Mouse (Mus musculus): ENCODE measurements at regions not wholly inside any gene's neighbourhood (a gene's known extent, or its start where the extent isn't known, plus 50 kb on each side); places are given as distances from the start of the nearest gene placed in this dataset.

- H3K9me3 ChIP-seq (replicated peaks; ENCODE audit: control insufficient read depth, low read length): no peaks in the 10 kb centered on the region
- H3K27ac ChIP-seq (ENCODE audit: low read length): no peak overlapping the region
- no peak for ATAC-seq (ENCODE audit: low read depth)
- no peaks in the 10 kb centered on the region for H3K27me3 ChIP-seq (ENCODE audit: control insufficient read depth, insufficient read depth, low read depth, low read length)
- no peaks in the 10 kb centered on the region for H3K36me3 ChIP-seq (ENCODE audit: control insufficient read depth, insufficient read depth)
- H3K4me1 ChIP-seq (ENCODE audit: control insufficient read depth, low read depth, low read length): no peaks in the 10 kb centered on the region
- H3K4me3 ChIP-seq (ENCODE audit: low read depth, low read length): no peak overlapping the region
- H3K4me2 ChIP-seq (ENCODE audit: low read depth, low read length): no peak overlapping the region
- no peak overlapping the region for H3K9ac ChIP-seq (ENCODE audit: low read depth, low read length)
Observed at GRCm38 (mm10) chr6:99936716-99937115, 210.5 kb upstream of the Prok2 start.

- Histone ChIP-seq H3K27me3 (ENCODE audit: control insufficient read depth, insufficient read depth, low read depth, low read length) (no peaks in the 10 kb centered on the region), H3K9ac (ENCODE audit: low read depth, low read length) (no peak overlapping the region), H3K4me3 (ENCODE audit: low read depth, low read length) (no peak overlapping the region), H3K27ac (ENCODE audit: low read length) (no peak overlapping the region), H3K9me3 (replicated peaks; ENCODE audit: control insufficient read depth, low read length) (no peaks in the 10 kb centered on the region), H3K4me2 (ENCODE audit: low read depth, low read length) (no peak overlapping the region), H3K36me3 (ENCODE audit: control insufficient read depth, insufficient read depth) (no peaks in the 10 kb centered on the region), H3K4me1 (ENCODE audit: control insufficient read depth, low read depth, low read length) (no peaks in the 10 kb centered on the region)
- 44% methylated on average over 4 of the region's 4 CpGs for WGBS (ENCODE audit: insufficient replicate concordance)
- no peak for ATAC-seq (ENCODE audit: low read depth)
Observed at GRCm38 (mm10) chr6:99935373-99935772, 209.2 kb upstream of the Prok2 start.

- H3K9ac ChIP-seq (ENCODE audit: low read depth, low read length): no peak overlapping the region
- no peak overlapping the region for H3K4me2 ChIP-seq (ENCODE audit: low read depth, low read length)
- no peak overlapping the region for H3K27ac ChIP-seq (ENCODE audit: low read length)
- H3K27me3 ChIP-seq (ENCODE audit: control insufficient read depth, insufficient read depth, low read depth, low read length): no peaks in the 10 kb centered on the region
- no peak overlapping the region for H3K4me3 ChIP-seq (ENCODE audit: low read depth, low read length)
- ATAC-seq (ENCODE audit: low read depth): no peak
- no peaks in the 10 kb centered on the region for H3K36me3 ChIP-seq (ENCODE audit: control insufficient read depth, insufficient read depth)
- no peaks in the 10 kb centered on the region for H3K4me1 ChIP-seq (ENCODE audit: control insufficient read depth, low read depth, low read length)
- 55% methylated on average over 5 of the region's 5 CpGs for WGBS (ENCODE audit: insufficient replicate concordance)
- no peaks in the 10 kb centered on the region for H3K9me3 ChIP-seq (replicated peaks; ENCODE audit: control insufficient read depth, low read length)
Observed at GRCm38 (mm10) chr6:99934394-99934793, 208.2 kb upstream of the Prok2 start.

- Histone ChIP-seq H3K9me3 (replicated peaks; ENCODE audit: control insufficient read depth, low read length) (no peaks in the 10 kb centered on the region), H3K4me1 (ENCODE audit: control insufficient read depth, low read depth, low read length) (no peaks in the 10 kb centered on the region), H3K9ac (ENCODE audit: low read depth, low read length) (no peak overlapping the region), H3K36me3 (ENCODE audit: control insufficient read depth, insufficient read depth) (no peaks in the 10 kb centered on the region), H3K4me3 (ENCODE audit: low read depth, low read length) (no peak overlapping the region), H3K27ac (ENCODE audit: low read length) (no peak overlapping the region), H3K27me3 (ENCODE audit: control insufficient read depth, insufficient read depth, low read depth, low read length) (no peaks in the 10 kb centered on the region), H3K4me2 (ENCODE audit: low read depth, low read length) (no peak overlapping the region)
- ATAC-seq (ENCODE audit: low read depth): no peak
- WGBS (ENCODE audit: insufficient replicate concordance): 41% methylated on average over 5 of the region's 5 CpGs
Observed at GRCm38 (mm10) chr6:99933404-99933803, 207.2 kb upstream of the Prok2 start.

- no peaks in the 10 kb centered on the region for H3K9me3 ChIP-seq (replicated peaks; ENCODE audit: control insufficient read depth, low read length)
- no peak overlapping the region for H3K4me2 ChIP-seq (ENCODE audit: low read depth, low read length)
- H3K4me3 ChIP-seq (ENCODE audit: low read depth, low read length): no peak overlapping the region
- no peak overlapping the region for H3K27ac ChIP-seq (ENCODE audit: low read length)
- H3K4me1 ChIP-seq (ENCODE audit: control insufficient read depth, low read depth, low read length): no peaks in the 10 kb centered on the region
- H3K9ac ChIP-seq (ENCODE audit: low read depth, low read length): no peak overlapping the region
- ATAC-seq (ENCODE audit: low read depth): no peak
- no peaks in the 10 kb centered on the region for H3K27me3 ChIP-seq (ENCODE audit: control insufficient read depth, insufficient read depth, low read depth, low read length)
- WGBS (ENCODE audit: insufficient replicate concordance): 34% methylated on average over 2 of the region's 2 CpGs
- H3K36me3 ChIP-seq (ENCODE audit: control insufficient read depth, insufficient read depth): no peaks in the 10 kb centered on the region
Observed at GRCm38 (mm10) chr6:99932923-99933322, 206.7 kb upstream of the Prok2 start.

- Histone ChIP-seq H3K4me1 (ENCODE audit: control insufficient read depth, low read depth, low read length) (no peaks in the 10 kb centered on the region), H3K4me2 (ENCODE audit: low read depth, low read length) (no peak overlapping the region), H3K9ac (ENCODE audit: low read depth, low read length) (no peak overlapping the region), H3K4me3 (ENCODE audit: low read depth, low read length) (no peak overlapping the region), H3K27me3 (ENCODE audit: control insufficient read depth, insufficient read depth, low read depth, low read length) (no peaks in the 10 kb centered on the region), H3K27ac (ENCODE audit: low read length) (no peak overlapping the region), H3K36me3 (ENCODE audit: control insufficient read depth, insufficient read depth) (no peaks in the 10 kb centered on the region), H3K9me3 (replicated peaks; ENCODE audit: control insufficient read depth, low read length) (no peaks in the 10 kb centered on the region)
- no peak for ATAC-seq (ENCODE audit: low read depth)
- 50% methylated on average over 6 of the region's 6 CpGs for WGBS (ENCODE audit: insufficient replicate concordance)
Observed at GRCm38 (mm10) chr6:99932405-99932804, 206.2 kb upstream of the Prok2 start.

- no peak overlapping the region for H3K4me2 ChIP-seq (ENCODE audit: low read depth, low read length)
Observed at GRCm38 (mm10) chr6:99931588-99931987, 205.4 kb upstream of the Prok2 start.

GRCm38 (mm10) chr6:99930316-99930715, 204.1 kb upstream of the Prok2 start:
- 63% methylated on average over 6 of the region's 6 CpGs for WGBS (ENCODE audit: insufficient replicate concordance)
- Histone ChIP-seq H3K9ac (ENCODE audit: low read depth, low read length) (no peak overlapping the region), H3K36me3 (ENCODE audit: control insufficient read depth, insufficient read depth) (no peaks in the 10 kb centered on the region), H3K4me2 (ENCODE audit: low read depth, low read length) (no peak overlapping the region), H3K4me1 (ENCODE audit: control insufficient read depth, low read depth, low read length) (no peaks in the 10 kb centered on the region), H3K4me3 (ENCODE audit: low read depth, low read length) (no peak overlapping the region), H3K9me3 (replicated peaks; ENCODE audit: control insufficient read depth, low read length) (no peaks in the 10 kb centered on the region), H3K27me3 (ENCODE audit: control insufficient read depth, insufficient read depth, low read depth, low read length) (no peaks in the 10 kb centered on the region), H3K27ac (ENCODE audit: low read length) (no peak overlapping the region)
- ATAC-seq (ENCODE audit: low read depth): no peak

More at GRCm38 (mm10) chr6:99931588-99931987, 205.4 kb upstream of the Prok2 start:
- no peak for ATAC-seq (ENCODE audit: low read depth)
- H3K27me3 ChIP-seq (ENCODE audit: control insufficient read depth, insufficient read depth, low read depth, low read length): no peaks in the 10 kb centered on the region
- H3K9me3 ChIP-seq (replicated peaks; ENCODE audit: control insufficient read depth, low read length): no peaks in the 10 kb centered on the region
- no peak overlapping the region for H3K4me3 ChIP-seq (ENCODE audit: low read depth, low read length)
- H3K36me3 ChIP-seq (ENCODE audit: control insufficient read depth, insufficient read depth): no peaks in the 10 kb centered on the region
- H3K9ac ChIP-seq (ENCODE audit: low read depth, low read length): no peak overlapping the region
- no peaks in the 10 kb centered on the region for H3K4me1 ChIP-seq (ENCODE audit: control insufficient read depth, low read depth, low read length)
- 30% methylated on average over 4 of the region's 4 CpGs for WGBS (ENCODE audit: insufficient replicate concordance)
- no peak overlapping the region for H3K27ac ChIP-seq (ENCODE audit: low read length)

- WGBS (ENCODE audit: insufficient replicate concordance): 42% methylated on average over 10 of the region's 10 CpGs
Observed at GRCm38 (mm10) chr6:99927933-99928555, 201.9 kb upstream of the Prok2 start.

More at GRCm38 (mm10) chr6:99927933-99928555, 201.9 kb upstream of the Prok2 start:
- Histone ChIP-seq H3K27ac (ENCODE audit: low read length) (no peak overlapping the region), H3K4me3 (ENCODE audit: low read depth, low read length) (no peak overlapping the region), H3K36me3 (ENCODE audit: control insufficient read depth, insufficient read depth) (no peaks in the 10 kb centered on the region), H3K9ac (ENCODE audit: low read depth, low read length) (no peak overlapping the region), H3K4me1 (ENCODE audit: control insufficient read depth, low read depth, low read length) (no peaks in the 10 kb centered on the region), H3K27me3 (ENCODE audit: control insufficient read depth, insufficient read depth, low read depth, low read length) (no peaks in the 10 kb centered on the region), H3K9me3 (replicated peaks; ENCODE audit: control insufficient read depth, low read length) (no peaks in the 10 kb centered on the region), H3K4me2 (ENCODE audit: low read depth, low read length) (no peak overlapping the region)
- no peak for ATAC-seq (ENCODE audit: low read depth)
